Mouse (Mus musculus): Measurements from ENCODE around the gene Nr6a1.

Gene Nr6a1

DNA sequence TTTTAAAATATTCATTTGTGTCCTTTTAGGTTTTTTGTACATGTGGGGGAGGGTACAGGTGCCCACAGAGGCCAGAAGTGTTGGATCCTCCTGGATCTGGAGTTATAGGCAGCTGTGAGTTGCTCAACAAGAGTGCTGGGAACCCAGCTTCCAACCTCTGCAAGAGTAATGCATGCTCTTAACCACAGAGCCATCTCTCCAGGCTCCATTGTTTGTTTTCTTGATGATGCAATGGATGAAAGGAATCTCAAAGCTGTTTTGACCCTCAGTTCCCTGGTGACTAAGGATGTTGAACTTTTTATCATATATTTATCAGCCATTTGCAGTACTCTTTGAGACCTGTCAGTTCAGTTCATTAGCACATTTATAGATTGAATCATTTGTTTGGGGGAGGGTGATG is 248.5 kb downstream of the Nr6a1 start:
- no peak for DNase-seq (ENCODE audit: low read depth, low spot score)

DNA sequence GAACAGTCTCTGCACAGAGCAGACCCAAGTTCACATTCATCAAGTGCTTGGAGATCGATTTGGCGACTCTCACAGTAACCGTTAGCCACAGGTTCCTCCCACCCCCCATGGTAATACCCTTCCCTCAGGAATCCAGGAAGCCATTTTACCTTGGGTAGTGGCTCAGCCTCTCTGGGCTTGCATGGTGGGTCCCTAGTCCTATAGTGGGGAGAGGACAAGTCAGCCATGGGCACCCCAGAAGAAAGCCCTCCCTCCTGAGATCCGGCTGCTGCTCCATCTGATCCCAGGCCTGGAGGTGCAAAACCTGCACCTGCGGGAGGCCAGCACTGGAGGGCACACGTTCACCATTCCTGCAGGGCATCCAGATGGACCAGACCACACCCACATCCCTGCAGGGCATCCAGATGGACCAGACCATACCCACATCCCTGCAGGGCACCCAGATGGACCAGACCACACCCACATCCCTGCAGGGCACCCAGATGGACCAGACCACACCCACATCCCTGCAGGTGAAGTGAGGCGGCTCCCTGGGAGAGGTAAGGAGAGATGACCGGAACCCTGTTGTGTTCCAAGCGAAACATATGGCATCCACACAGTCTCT is 252.0 kb downstream of the Nr6a1 start:
- no peak for DNase-seq (ENCODE audit: low read depth, low spot score)
